In genomic region chr7:99073734-99074372, GRCm38 (mm10) we compare ENCODE assay signal across 8 mouse cellular contexts.
A peak's percentile ranks its signal among the peaks of the same experiment; 100 is the strongest.
DNase-seq lines count a peak whose midpoint lies in the region; ATAC-seq and TF ChIP-seq lines count a peak whose summit lies in the region.

No protein-coding gene starts in this region.

- H3K4me2 ChIP-seq in CH12.LX (ENCODE audit: insufficient read depth, low read depth, poor library complexity, severe bottlenecking) = 0 out of 2 replicates have a peak overlapping the region, but pooled peaks have one; percentile 16
- H3K4me2 ChIP-seq in hindbrain, embryonic 14.5 days (replicated peaks) = no peak overlapping the region
- no peak overlapping the region for H3K4me2 ChIP-seq in lung, embryonic 16.5 days (ENCODE audit: low read depth, low read length)

- no peaks in the 10 kb centered on the region for H3K27me3 ChIP-seq in CH12.LX (replicated peaks)
- H3K27me3 ChIP-seq in hindbrain, embryonic 14.5 days (ENCODE audit: control insufficient read depth, insufficient read depth, low read length) = no peaks in the 10 kb centered on the region
- no peaks in the 10 kb centered on the region for H3K27me3 ChIP-seq in lung, embryonic 16.5 days (ENCODE audit: control insufficient read depth, insufficient read depth, low read depth, low read length)

- peak; percentile 36 for TF ChIP-seq RAD21 in CH12.LX (IDR thresholded peaks at IDR 0.05; ENCODE audit: low read depth, low read length)

- dilution Hi-C loops in CH12.LX (cut with MboI; ENCODE audit: extremely low pct_ligation_motif_present, extremely low pct_unique_long_range_greater_than_20kb, low sequenced_read_pairs) = no loop called here

- peak; percentile 8 to 63; a peak in 2 of 4 replicates for TF ChIP-seq CTCF in CH12.LX (conservative IDR thresholded peaks at IDR 0.05 in 1 of 2, IDR thresholded peaks at IDR 0.05 in 1 of 2; ENCODE audit: low read depth in 2 of 2, low read length in 2 of 2)
- peak; percentile 70 for TF ChIP-seq CTCF in cortical plate, adult 2 months (IDR thresholded peaks at IDR 0.05; ENCODE audit: extremely low read depth, insufficient read depth, low read length)

- H3K27ac ChIP-seq in CH12.LX (ENCODE audit: insufficient read depth, low read depth) = no peak overlapping the region
- H3K27ac ChIP-seq in cortical plate, adult 2 months (ENCODE audit: insufficient read depth, low read length) = no peak overlapping the region
- no peak overlapping the region for H3K27ac ChIP-seq in hindbrain, embryonic 14.5 days
- H3K27ac ChIP-seq in lung, embryonic 16.5 days (ENCODE audit: low read length) = no peak overlapping the region

- H3K4me3 ChIP-seq in CH12.LX (replicated peaks in 1 of 3; ENCODE audit: low read depth in 2 of 3, low read length in 2 of 3, poor library complexity in 1 of 3) = no peak overlapping the region
- H3K4me3 ChIP-seq in cortical plate, adult 2 months (ENCODE audit: insufficient read depth, low read length) = no peak overlapping the region
- no peak overlapping the region for H3K4me3 ChIP-seq in hindbrain, embryonic 14.5 days (replicated peaks; ENCODE audit: low read length)
- H3K4me3 ChIP-seq in lung, embryonic 16.5 days (ENCODE audit: low read length) = no peak overlapping the region

- H3K36me3 ChIP-seq in CH12.LX (replicated peaks in 1 of 2; ENCODE audit: control insufficient read depth in 1 of 2, insufficient read depth in 1 of 2, low read length in 1 of 2) = peaks cover 2 to 80% of the 10 kb centered on the region in 2 experiments
- no peaks in the 10 kb centered on the region for H3K36me3 ChIP-seq in hindbrain, embryonic 14.5 days (replicated peaks; ENCODE audit: control insufficient read depth, insufficient read depth)
- H3K36me3 ChIP-seq in lung, embryonic 16.5 days (ENCODE audit: control insufficient read depth, insufficient read depth, low read length) = no peaks in the 10 kb centered on the region

- DNase-seq in frontal cortex, postnatal 25 days (ENCODE audit: low spot score in 2 of 2) = no peak
- DNase-seq in CH12.LX (ENCODE audit: extremely low read depth) = peak; percentile 44
- DNase-seq in hindbrain, embryonic 14.5 days (ENCODE audit: low spot score) = peak; percentile 77
- peak; percentile 32 for DNase-seq in right cerebral cortex, postnatal 25 days
- DNase-seq in urinary bladder, postnatal 25 days (ENCODE audit: low spot score) = no peak

- peaks cover 6 to 31% of the 10 kb centered on the region in 2 experiments for H3K4me1 ChIP-seq in CH12.LX (ENCODE audit: control insufficient read depth in 1 of 2, insufficient read depth in 2 of 2)
- no peaks in the 10 kb centered on the region for H3K4me1 ChIP-seq in cortical plate, adult 2 months (ENCODE audit: control insufficient read depth, insufficient read depth, low read length)
- no peaks in the 10 kb centered on the region for H3K4me1 ChIP-seq in hindbrain, embryonic 14.5 days (replicated peaks; ENCODE audit: control insufficient read depth, insufficient read depth, low read length)
- H3K4me1 ChIP-seq in lung, embryonic 16.5 days (replicated peaks; ENCODE audit: control insufficient read depth, insufficient read depth, low read length) = peaks cover 22% of the 10 kb centered on the region

- peak; percentile 87 for ATAC-seq in frontal cortex, adult (ENCODE audit: low TSS enrichment)
- peak; percentile 78 for ATAC-seq in hindbrain, embryonic 14.5 days (ENCODE audit: low FRiP score)
- ATAC-seq in lung, embryonic 16.5 days (ENCODE audit: low read depth) = peak; percentile 72

- H3K79me2 ChIP-seq in CH12.LX (replicated peaks; ENCODE audit: control insufficient read depth, extremely low read depth, insufficient read depth, poor library complexity, severe bottlenecking) = no peaks in the 10 kb centered on the region

- in situ Hi-C loops in CH12.LX (cut with MboI; ENCODE audit: low pct_ligation_motif_present, low pct_unique_long_range_greater_than_20kb, low sequenced_read_pairs) = no loop called here

- H3K9ac ChIP-seq in CH12.LX (ENCODE audit: insufficient read depth, low read depth) = no peak overlapping the region
- no peak overlapping the region for H3K9ac ChIP-seq in hindbrain, embryonic 14.5 days
- no peak overlapping the region for H3K9ac ChIP-seq in lung, embryonic 16.5 days (ENCODE audit: low read length)

- no peaks in the 10 kb centered on the region for H3K9me3 ChIP-seq in CH12.LX (replicated peaks; ENCODE audit: low read length)
- no peaks in the 10 kb centered on the region for H3K9me3 ChIP-seq in hindbrain, embryonic 14.5 days (ENCODE audit: control insufficient read depth, low read length)
- no peaks in the 10 kb centered on the region for H3K9me3 ChIP-seq in lung, embryonic 16.5 days (ENCODE audit: control insufficient read depth, low read length)

- no peak for TF ChIP-seq POLR2A in CH12.LX (IDR thresholded peaks at IDR 0.05; ENCODE audit: low read depth, low read length)
- TF ChIP-seq POLR2A in cortical plate, adult 2 months (IDR thresholded peaks at IDR 0.05; ENCODE audit: extremely low read depth, insufficient read depth, low read length) = no peak

- 30% methylated on average over 7 of the region's 7 CpGs for WGBS in hindbrain, embryonic 14.5 days
- WGBS in lung, embryonic 16.5 days = 30% methylated on average over 7 of the region's 7 CpGs

- TF ChIP-seq EP300 in CH12.LX (IDR thresholded peaks at IDR 0.05; ENCODE audit: low read length) = no peak; the same call in 1 of the 2 replicates

TF ChIP-seq in CH12.LX, 34 proteins besides CTCF, POLR2A, EP300 and RAD21:
- TF ChIP-seq CHD1 (IDR thresholded peaks at IDR 0.05; ENCODE audit: low read depth, low read length) (no peak), MXI1 (IDR thresholded peaks at IDR 0.05; ENCODE audit: low read depth, low read length) (0 out of 2 replicates have a peak, but pooled peaks have one; percentile 4), SMC3 (IDR thresholded peaks at IDR 0.05; ENCODE audit: low read depth, low read length) (peak; percentile 52), ELF1 (IDR thresholded peaks at IDR 0.05; ENCODE audit: low read depth, low read length) (no peak), MAX (IDR thresholded peaks at IDR 0.05; ENCODE audit: low read length) (0 out of 2 replicates have a peak, but pooled peaks have one; percentile 4), MEF2A (IDR thresholded peaks at IDR 0.05; ENCODE audit: borderline replicate concordance, low read depth, low read length) (peak; percentile 48; the same call in 1 of the 2 replicates)

Comparison
In these comparisons a context has a peak if more than half of its experiments do, and no peak if none do; other contexts are left out.
1. DNase-seq: peak in CH12.LX (single experiment), hindbrain, embryonic 14.5 days (single experiment) and right cerebral cortex, postnatal 25 days (single experiment); none in frontal cortex, postnatal 25 days (0 of 2) and urinary bladder, postnatal 25 days (single experiment).
2. Peak in every context shown above with its lines, with median percentiles within 50 percentile points of each other: ATAC-seq.